Mouse (Mus musculus) mature B cell (primary cell): ENCODE results near the gene Serpina1e.
"Not testable (repeated sequence)": the region's sequence is repeated elsewhere in the genome, so short reads cannot be mapped to it uniquely, and the experiment has no call there.

Source experiments
- in situ Hi-C: fragments of 300-500 bp; cut with MboI; formaldehyde crosslinking; loops from 2 replicates; pipeline ENCODE4 v1.14.3; 2019

Gene Serpina1e

DNA sequence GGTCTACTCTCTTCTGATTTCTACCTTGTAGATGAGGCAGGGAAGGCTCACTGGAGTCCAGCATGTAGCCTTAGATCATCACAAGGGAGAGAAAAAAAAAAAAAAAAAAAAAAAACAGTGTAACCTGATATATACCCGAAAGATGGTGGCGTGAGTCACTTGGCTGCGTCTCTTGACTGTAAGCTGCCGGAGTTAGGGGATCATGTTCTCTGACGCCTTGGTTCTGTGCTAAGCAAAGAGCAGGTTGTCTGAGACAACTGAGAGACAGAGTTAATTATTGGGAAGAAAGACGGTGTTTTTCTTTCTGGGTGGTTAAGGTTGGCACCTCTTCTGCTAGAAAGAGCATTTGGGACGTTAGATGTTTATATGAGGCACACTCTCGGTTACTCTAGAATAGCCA is 4.1 kb upstream of the Serpina1e start:
- in situ Hi-C loops: no loop called here

DNA sequence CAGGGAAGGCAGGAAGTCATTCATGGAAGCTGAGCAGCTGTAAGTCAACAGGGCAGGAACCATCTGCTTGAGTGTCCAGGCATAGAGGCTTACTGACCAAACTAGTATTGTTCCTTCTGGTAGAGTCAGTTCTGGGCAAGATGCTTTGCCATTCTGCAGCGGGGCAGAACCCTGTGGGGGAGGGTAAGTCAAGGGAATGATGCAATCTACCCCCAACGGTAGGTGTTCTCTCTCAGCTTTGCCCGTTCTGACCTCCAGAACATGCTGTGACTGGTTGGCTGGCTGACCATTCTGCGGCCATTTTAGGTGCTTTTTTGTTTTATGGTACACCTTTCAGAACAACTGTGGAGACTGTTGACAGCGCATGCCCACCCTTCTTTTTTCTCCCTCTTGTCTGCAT is 3.6 kb upstream of the Serpina1e start:
- in situ Hi-C loops: no loop called here

DNA sequence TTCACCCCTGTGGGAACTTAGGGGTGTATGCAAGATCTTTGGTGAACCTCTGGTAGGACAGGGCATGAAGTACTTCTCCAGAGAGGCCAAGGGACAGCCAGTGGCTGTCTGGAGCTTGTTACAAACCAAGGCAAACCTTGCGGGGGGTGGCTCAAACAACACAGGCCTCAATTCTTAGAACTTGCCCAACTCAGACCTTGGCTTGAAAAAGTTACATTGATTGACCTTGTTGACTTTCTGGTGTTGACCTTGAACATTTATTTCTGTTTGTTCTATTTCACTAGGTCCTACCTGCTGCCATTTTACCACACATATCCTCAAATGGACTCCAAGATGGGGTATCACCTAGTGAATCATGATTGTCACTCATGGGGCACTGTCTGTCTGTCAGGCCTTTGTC is 2.9 kb upstream of the Serpina1e start:
- in situ Hi-C loops: no loop called here

DNA sequence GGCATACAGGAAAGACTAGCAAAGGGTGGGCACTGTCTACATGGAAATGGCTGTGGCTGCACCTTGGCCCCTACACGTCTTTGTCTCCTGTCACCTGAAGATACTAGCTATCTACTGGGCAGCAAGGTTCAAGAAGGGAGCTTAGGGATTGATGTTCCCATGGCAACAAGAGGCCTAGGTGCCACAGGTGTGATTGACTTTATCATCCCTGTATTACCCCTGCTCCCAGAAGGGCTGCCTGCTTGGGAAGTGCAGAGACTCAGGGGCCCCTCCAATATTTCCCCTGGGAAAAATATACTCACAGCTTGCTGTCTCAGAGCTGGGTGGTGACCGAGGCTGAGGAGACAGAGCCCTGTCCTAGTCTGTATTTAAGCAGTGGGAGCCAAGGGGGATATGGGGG is 2.2 kb downstream of the Serpina1e start:
- in situ Hi-C loops: not testable (repeated sequence)

DNA sequence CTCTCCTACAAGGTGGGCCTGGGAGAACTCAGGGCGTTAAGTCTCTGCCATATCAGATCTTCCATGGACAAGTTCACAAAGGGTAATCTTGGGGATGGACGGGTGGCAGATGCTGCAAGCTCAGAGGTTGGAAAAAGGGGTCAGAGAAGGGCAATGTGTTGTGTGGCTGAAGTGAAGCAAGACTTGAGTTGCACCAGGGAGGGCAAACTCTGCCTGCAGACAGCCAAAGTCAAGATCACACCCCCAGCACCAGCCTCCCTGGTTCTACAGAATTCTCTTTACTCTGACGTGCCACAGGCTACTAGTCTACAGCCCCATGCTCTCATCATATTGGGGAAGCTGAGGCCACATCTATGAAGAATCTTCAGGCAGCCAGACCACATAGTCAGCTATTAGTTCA is 5.8 kb downstream of the Serpina1e start:
- in situ Hi-C loops: not testable (repeated sequence)

DNA sequence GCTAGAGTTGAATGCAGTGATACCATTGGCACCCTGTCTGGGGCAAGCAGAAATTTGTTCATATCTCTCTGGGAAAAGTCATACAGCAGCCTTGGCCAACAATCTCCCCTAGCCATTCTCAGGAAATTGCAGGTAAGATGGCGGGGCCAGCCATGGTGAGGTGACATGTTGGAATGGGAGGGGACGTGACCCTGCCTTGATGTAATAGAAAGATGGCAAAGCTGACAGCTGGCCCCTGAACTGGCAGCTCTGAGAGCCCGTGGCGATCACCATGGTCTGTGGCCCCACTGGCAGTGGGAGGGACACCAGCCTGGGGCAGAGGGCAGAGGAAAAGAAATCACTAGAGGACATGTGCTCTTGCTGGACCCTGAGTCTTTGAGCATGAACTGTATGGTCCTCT is 12.5 kb downstream of the Serpina1e start:
- in situ Hi-C loops: no loop called here

DNA sequence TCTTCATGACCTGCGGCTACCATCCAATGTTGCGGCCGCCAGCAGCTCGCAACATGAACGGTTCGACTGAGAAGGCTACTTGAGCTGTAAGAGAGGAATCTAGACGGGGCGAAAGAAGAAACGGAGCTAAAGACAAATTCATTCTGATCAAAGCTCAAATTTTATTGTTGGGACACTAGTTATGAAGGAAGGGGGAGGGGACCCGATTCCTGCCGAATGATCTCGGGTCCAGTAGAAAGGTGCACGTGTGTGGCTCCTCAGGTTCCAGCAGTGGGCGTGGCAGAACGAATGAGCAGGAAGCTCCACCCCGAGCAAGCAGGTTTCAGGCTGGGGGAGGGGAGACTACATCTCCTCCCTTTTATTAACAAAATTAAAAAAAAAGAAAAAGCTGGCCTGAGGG is 49.6 kb downstream of the Serpina1e start:
- in situ Hi-C loops: not testable (repeated sequence)

DNA sequence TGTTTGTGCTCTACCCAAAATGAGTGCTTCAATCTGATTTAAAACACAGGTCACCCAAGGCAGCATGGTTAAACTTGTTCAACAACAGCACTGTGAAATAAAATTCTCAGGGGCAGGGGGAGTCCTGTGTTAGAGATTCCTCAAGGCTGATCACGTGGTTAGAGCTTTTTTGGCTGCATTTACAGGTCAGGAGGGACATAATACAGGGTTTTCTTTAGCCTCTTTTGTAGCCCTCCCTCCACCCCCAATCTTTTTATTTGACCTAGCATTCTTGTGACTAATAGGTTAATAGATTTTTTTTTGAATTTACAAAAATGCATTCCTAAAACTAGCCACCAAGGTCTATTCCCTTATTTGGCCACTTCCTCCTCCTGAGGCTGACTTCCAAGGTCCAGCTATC is 51.0 kb downstream of the Serpina1e start:
- in situ Hi-C loops: not testable (repeated sequence)

DNA sequence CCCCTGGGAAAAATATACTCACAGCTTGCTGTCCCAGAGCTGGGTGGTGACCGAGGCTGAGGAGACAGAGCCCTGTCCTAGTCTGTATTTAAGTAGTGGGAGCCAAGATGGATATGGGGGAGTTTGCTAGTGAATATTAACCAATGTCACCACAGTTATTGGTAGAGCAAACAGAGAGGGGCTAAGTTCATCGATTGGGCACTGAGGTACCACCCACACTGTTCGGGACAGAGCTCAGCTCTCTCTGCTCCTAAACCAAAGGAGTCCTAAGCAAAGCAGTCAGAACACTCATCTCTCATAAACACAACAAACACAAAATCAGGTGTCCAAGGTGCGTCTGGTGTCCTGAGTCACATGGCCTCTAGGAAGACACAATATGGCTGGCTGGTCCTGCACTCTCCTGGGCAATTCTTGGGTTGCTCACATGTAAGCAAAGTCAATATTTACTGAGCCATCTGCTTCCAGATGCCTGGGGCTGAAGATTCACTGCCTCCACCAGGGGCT is 53.9 kb downstream of the Serpina1e start, which contains the start of gene Serpina1c:
Gene Serpina1c (minus strand): TSS at position 51 of the 504 bp plus-strand sequence.
- in situ Hi-C loops: not testable (repeated sequence)

DNA sequence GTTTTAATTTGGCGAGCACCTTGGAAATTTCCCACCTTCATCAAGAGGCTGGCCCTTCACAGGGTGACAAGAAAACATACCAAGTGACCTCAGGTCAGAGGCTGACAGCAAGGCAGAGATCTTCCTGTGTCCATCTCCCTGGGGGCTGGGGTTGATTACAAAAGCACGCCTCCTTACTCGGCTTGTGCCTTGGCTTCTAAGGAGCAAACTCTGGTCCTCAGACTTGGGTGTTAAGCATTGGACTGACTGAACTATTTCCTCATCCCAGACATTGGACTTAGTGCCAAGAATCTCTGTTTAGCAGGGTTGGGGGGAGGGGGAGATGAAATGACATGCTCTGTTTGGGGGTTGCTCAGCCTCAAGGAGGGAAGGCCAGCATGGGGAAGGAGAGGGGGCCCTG is 56.8 kb downstream of the Serpina1e start:
- in situ Hi-C loops: not testable (repeated sequence)
